Mouse (Mus musculus): Measurements from ENCODE around the gene Dlgap1. TPM values are rescaled to one million over a fixed set of nuclear protein-coding genes. Genes with fewer than 3 reads are reported as not detected.

Dlgap1 gene
- polyA plus RNA-seq, 1 experiment from 2014 or later, result 1.6 TPM

- no peak overlapping the region for H3K4me3 ChIP-seq (ENCODE audit: low read depth, low read length)
- peaks cover 6% of the 10 kb centered on the region; the same call in 1 of the 2 replicates for H3K36me3 ChIP-seq (ENCODE audit: control insufficient read depth, insufficient read depth, low read length)
- DNase-seq (ENCODE audit: low spot score), result no peak
- no peaks in the 10 kb centered on the region for H3K9me3 ChIP-seq (ENCODE audit: control insufficient read depth, low read length)
- no peak overlapping the region for H3K27ac ChIP-seq (ENCODE audit: low read depth, low read length)
- no peak overlapping the region for H3K9ac ChIP-seq (ENCODE audit: low read depth, low read length)
- no peak for ATAC-seq (replicated peaks; ENCODE audit: low FRiP score)
- no peak overlapping the region for H3K4me2 ChIP-seq
- no peaks in the 10 kb centered on the region; the same call in 1 of the 2 replicates for H3K4me1 ChIP-seq (replicated peaks; ENCODE audit: control insufficient read depth, insufficient read depth, low read length)
- 81% methylated on average over 4 of the region's 4 CpGs for WGBS
- H3K27me3 ChIP-seq (replicated peaks; ENCODE audit: control insufficient read depth, insufficient read depth, low read length), result no peaks in the 10 kb centered on the region
Measured at GRCm38 (mm10) chr17:70843252-70843651, 874.4 kb downstream of the Dlgap1 start.

- no peak overlapping the region for H3K4me2 ChIP-seq
- H3K4me3 ChIP-seq (ENCODE audit: low read depth, low read length), result no peak overlapping the region
- ATAC-seq (replicated peaks; ENCODE audit: low FRiP score) (no peak), DNase-seq (ENCODE audit: low spot score) (no peak)
- H3K36me3 ChIP-seq (ENCODE audit: control insufficient read depth, insufficient read depth, low read length), result peaks cover 6% of the 10 kb centered on the region; the same call in 1 of the 2 replicates
- H3K4me1 ChIP-seq (replicated peaks; ENCODE audit: control insufficient read depth, insufficient read depth, low read length), result no peaks in the 10 kb centered on the region; the same call in 1 of the 2 replicates
- WGBS, result 90% methylated on average over 10 of the region's 10 CpGs
- H3K27me3 ChIP-seq (replicated peaks; ENCODE audit: control insufficient read depth, insufficient read depth, low read length), result no peaks in the 10 kb centered on the region
- H3K27ac ChIP-seq (ENCODE audit: low read depth, low read length), result no peak overlapping the region
- H3K9me3 ChIP-seq (ENCODE audit: control insufficient read depth, low read length), result no peaks in the 10 kb centered on the region
- no peak overlapping the region for H3K9ac ChIP-seq (ENCODE audit: low read depth, low read length)
Measured at GRCm38 (mm10) chr17:70844971-70845370, 876.1 kb downstream of the Dlgap1 start.

GRCm38 (mm10) chr17:70845543-70845942 is 876.7 kb downstream of the Dlgap1 start:
- H3K4me2 ChIP-seq, result peak overlapping the region; percentile 22; the same call in 1 of the 2 replicates

GRCm38 (mm10) chr17:70846111-70846644 is 877.3 kb downstream of the Dlgap1 start:
- H3K4me1 ChIP-seq (replicated peaks; ENCODE audit: control insufficient read depth, insufficient read depth, low read length), result no peaks in the 10 kb centered on the region; the same call in 1 of the 2 replicates
- H3K27me3 ChIP-seq (replicated peaks; ENCODE audit: control insufficient read depth, insufficient read depth, low read length), result no peaks in the 10 kb centered on the region
- ATAC-seq (replicated peaks; ENCODE audit: low FRiP score), result no peak
- H3K9ac ChIP-seq (ENCODE audit: low read depth, low read length), result no peak overlapping the region
- DNase-seq (ENCODE audit: low spot score), result no peak
- no peak overlapping the region for H3K4me2 ChIP-seq
- 68% methylated on average over 8 of the region's 8 CpGs for WGBS
- H3K9me3 ChIP-seq (ENCODE audit: control insufficient read depth, low read length), result no peaks in the 10 kb centered on the region
- H3K4me3 ChIP-seq (ENCODE audit: low read depth, low read length), result no peak overlapping the region
- H3K27ac ChIP-seq (ENCODE audit: low read depth, low read length), result 0 out of 2 replicates have a peak overlapping the region, but pooled peaks have one; percentile 8
- peaks cover 6% of the 10 kb centered on the region; the same call in 1 of the 2 replicates for H3K36me3 ChIP-seq (ENCODE audit: control insufficient read depth, insufficient read depth, low read length)

More at GRCm38 (mm10) chr17:70845543-70845942, 876.7 kb downstream of the Dlgap1 start:
- H3K9me3 ChIP-seq (ENCODE audit: control insufficient read depth, low read length), result no peaks in the 10 kb centered on the region
- no peak overlapping the region for H3K4me3 ChIP-seq (ENCODE audit: low read depth, low read length)
- peaks cover 6% of the 10 kb centered on the region; the same call in 1 of the 2 replicates for H3K36me3 ChIP-seq (ENCODE audit: control insufficient read depth, insufficient read depth, low read length)
- no peaks in the 10 kb centered on the region; the same call in 1 of the 2 replicates for H3K4me1 ChIP-seq (replicated peaks; ENCODE audit: control insufficient read depth, insufficient read depth, low read length)
- H3K27ac ChIP-seq (ENCODE audit: low read depth, low read length), result 0 out of 2 replicates have a peak overlapping the region, but pooled peaks have one; percentile 8
- ATAC-seq (replicated peaks; ENCODE audit: low FRiP score), result no peak
- DNase-seq (ENCODE audit: low spot score), result no peak
- 78% methylated on average over 2 of the region's 2 CpGs for WGBS
- H3K9ac ChIP-seq (ENCODE audit: low read depth, low read length), result no peak overlapping the region
- no peaks in the 10 kb centered on the region for H3K27me3 ChIP-seq (replicated peaks; ENCODE audit: control insufficient read depth, insufficient read depth, low read length)

- Histone ChIP-seq H3K4me3 (ENCODE audit: low read depth, low read length) (no peak overlapping the region), H3K27ac (ENCODE audit: low read depth, low read length) (no peak overlapping the region), H3K36me3 (ENCODE audit: control insufficient read depth, insufficient read depth, low read length) (peaks cover 6% of the 10 kb centered on the region; the same call in 1 of the 2 replicates), H3K4me1 (replicated peaks; ENCODE audit: control insufficient read depth, insufficient read depth, low read length) (no peaks in the 10 kb centered on the region; the same call in 1 of the 2 replicates), H3K27me3 (replicated peaks; ENCODE audit: control insufficient read depth, insufficient read depth, low read length) (0 out of 2 replicates have a peak, but pooled peaks cover 3% of the 10 kb centered on the region), H3K9me3 (ENCODE audit: control insufficient read depth, low read length) (no peaks in the 10 kb centered on the region), H3K9ac (ENCODE audit: low read depth, low read length) (no peak overlapping the region), H3K4me2 (peak overlapping the region; percentile 99)
- WGBS, result 5% methylated on average over 4 of the region's 4 CpGs
- DNase-seq (ENCODE audit: low spot score) (no peak), ATAC-seq (replicated peaks; ENCODE audit: low FRiP score) (no peak)
Measured at GRCm38 (mm10) chr17:70847086-70847485, 878.2 kb downstream of the Dlgap1 start.

- no peaks in the 10 kb centered on the region for H3K9me3 ChIP-seq (ENCODE audit: control insufficient read depth, low read length)
- peak overlapping the region; percentile 72 for H3K4me3 ChIP-seq (ENCODE audit: low read depth, low read length)
- H3K27me3 ChIP-seq (replicated peaks; ENCODE audit: control insufficient read depth, insufficient read depth, low read length), result 0 out of 2 replicates have a peak, but pooled peaks cover 7% of the 10 kb centered on the region
- 3% methylated on average over 17 of the region's 17 CpGs for WGBS
- ATAC-seq (replicated peaks; ENCODE audit: low FRiP score) (no peak), DNase-seq (ENCODE audit: low spot score) (no peak)
- H3K36me3 ChIP-seq (ENCODE audit: control insufficient read depth, insufficient read depth, low read length), result peaks cover 4% of the 10 kb centered on the region; the same call in 1 of the 2 replicates
- peak overlapping the region; percentile 43; the same call in 1 of the 2 replicates for H3K27ac ChIP-seq (ENCODE audit: low read depth, low read length)
- no peaks in the 10 kb centered on the region; the same call in 1 of the 2 replicates for H3K4me1 ChIP-seq (replicated peaks; ENCODE audit: control insufficient read depth, insufficient read depth, low read length)
- H3K9ac ChIP-seq (ENCODE audit: low read depth, low read length), result peak overlapping the region; percentile 85
- H3K4me2 ChIP-seq, result peak overlapping the region; percentile 99
Measured at GRCm38 (mm10) chr17:70847751-70848510, 879.1 kb downstream of the Dlgap1 start.

GRCm38 (mm10) chr17:70848511-70849398 is 879.9 kb downstream of the Dlgap1 start:
- 0 out of 2 replicates have a peak, but pooled peaks cover 7% of the 10 kb centered on the region for H3K27me3 ChIP-seq (replicated peaks; ENCODE audit: control insufficient read depth, insufficient read depth, low read length)

More at GRCm38 (mm10) chr17:70848511-70849398, 879.9 kb downstream of the Dlgap1 start:
- H3K4me1 ChIP-seq (replicated peaks; ENCODE audit: control insufficient read depth, insufficient read depth, low read length), result no peaks in the 10 kb centered on the region; the same call in 1 of the 2 replicates
- 1% methylated on average over 23 of the region's 23 CpGs for WGBS
- no peaks in the 10 kb centered on the region for H3K9me3 ChIP-seq (ENCODE audit: control insufficient read depth, low read length)
- H3K9ac ChIP-seq (ENCODE audit: low read depth, low read length), result peak overlapping the region; percentile 85
- H3K4me3 ChIP-seq (ENCODE audit: low read depth, low read length), result peak overlapping the region; percentile 72
- H3K4me2 ChIP-seq, result peak overlapping the region; percentile 99
- DNase-seq (ENCODE audit: low spot score) (peak; percentile 61), ATAC-seq (replicated peaks; ENCODE audit: low FRiP score) (peak; percentile 6; the same call in 1 of the 2 replicates)
- peaks cover 3% of the 10 kb centered on the region; the same call in 1 of the 2 replicates for H3K36me3 ChIP-seq (ENCODE audit: control insufficient read depth, insufficient read depth, low read length)
- peak overlapping the region; percentile 89 for H3K27ac ChIP-seq (ENCODE audit: low read depth, low read length)
